Mouse (Mus musculus) spleen, adult 2 months (tissue): ENCODE measurements around the gene Eif2b2.

Experiments used
- CTCF ChIP-seq: fragments of 200-500 bp; IDR thresholded peaks from 2 replicates; pipeline ENCODE4 v1.5.1; 2011; ENCODE audit warnings: mild to moderate bottlenecking, inconsistent platforms; ENCODE audit not compliant: insufficient read depth, insufficient read length, insufficient replicate concordance; ENCODE audit errors: extremely low read depth
- POLR2A ChIP-seq: fragments of 200-500 bp; IDR thresholded peaks from 2 replicates; pipeline ENCODE4 v1.6.1; 2011; ENCODE audit warnings: low read depth, low read length, inconsistent platforms

DNA sequence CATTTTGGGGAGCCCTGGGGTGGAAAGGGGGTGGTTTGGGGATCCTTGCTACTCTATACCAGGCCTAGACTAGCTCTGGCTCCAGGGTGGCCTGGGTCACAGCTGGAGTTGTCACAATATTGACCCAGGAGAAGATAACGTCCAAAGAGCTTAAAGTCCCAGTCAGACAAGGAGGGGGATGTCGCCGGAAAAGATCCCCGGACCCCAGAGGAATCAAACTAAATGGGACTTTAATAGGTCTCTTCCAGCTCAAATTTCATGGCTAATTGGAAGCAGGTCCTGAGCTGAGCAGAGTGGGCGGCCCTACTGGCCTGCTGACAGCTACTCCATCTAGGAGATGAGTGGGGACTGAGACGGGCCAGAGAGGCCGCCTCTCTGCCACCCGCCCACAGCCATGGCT lies 21.3 kb upstream of the Eif2b2 start:
- no peak for TF ChIP-seq POLR2A
- TF ChIP-seq CTCF: no peak
